Mouse (Mus musculus): Measurements from ENCODE around the gene Eddm3b. TPM values are rescaled to one million over a fixed set of nuclear protein-coding genes. Genes with fewer than 3 reads are reported as not detected.

Eddm3b gene
- total and polyA plus RNA-seq, 3 experiments = not detected

- no peaks in the 10 kb centered on the region for H3K79me2 ChIP-seq (ENCODE audit: control insufficient read depth, insufficient read depth, low read length, poor library complexity)
- H3K9ac ChIP-seq (ENCODE audit: control insufficient read depth, low read depth, low read length, poor library complexity, severe bottlenecking) = no peak overlapping the region
- no peaks in the 10 kb centered on the region for H3K9me3 ChIP-seq (replicated peaks; ENCODE audit: insufficient read depth, low read length)
- no peaks in the 10 kb centered on the region for H3K27me3 ChIP-seq (ENCODE audit: control insufficient read depth in 1 of 2, insufficient read depth in 2 of 2, low read length in 2 of 2)
- peak; percentile 60 for DNase-seq (ENCODE audit: low read depth, low spot score)
- no peak overlapping the region for H3K27ac ChIP-seq (ENCODE audit: control insufficient read depth, low read depth, low read length)
- H3K4me3 ChIP-seq (ENCODE audit: control insufficient read depth in 1 of 2, insufficient read depth in 1 of 2, low read depth in 2 of 2, low read length in 2 of 2) = no peak overlapping the region
- peaks cover 0 to 20% of the 10 kb centered on the region in 2 experiments; a peak in 2 of 4 replicates for H3K36me3 ChIP-seq (ENCODE audit: control insufficient read depth in 1 of 2, insufficient read depth in 2 of 2, low read length in 2 of 2)
- H3K4me1 ChIP-seq (ENCODE audit: control insufficient read depth in 1 of 2, insufficient read depth in 2 of 2, low read length in 2 of 2) = peaks cover 7 to 16% of the 10 kb centered on the region in 2 experiments
- TF ChIP-seq EP300 (IDR thresholded peaks at IDR 0.05; ENCODE audit: low read depth in 1 of 2, low read length in 2 of 2) (peak in 1 of 2 experiments; percentile 63; a peak in 2 of 4 replicates), SIN3A (IDR thresholded peaks at IDR 0.05; ENCODE audit: low read length) (peak; percentile 44; the same call in 1 of the 2 replicates), TAL1 (IDR thresholded peaks at IDR 0.05; ENCODE audit: low read length) (peak; percentile 66), TCF12 (IDR thresholded peaks at IDR 0.05; ENCODE audit: low read depth, low read length) (peak; percentile 84), ETS1 (IDR thresholded peaks at IDR 0.05; ENCODE audit: low read depth, low read length) (peak; percentile 97), JUND (IDR thresholded peaks at IDR 0.05; ENCODE audit: low read depth, low read length) (no peak), GATA1 (IDR thresholded peaks at IDR 0.05; ENCODE audit: low read depth, low read length) (peak; percentile 80), NRF1 (IDR thresholded peaks at IDR 0.05; ENCODE audit: insufficient read depth, low read depth, low read length, poor library complexity, severe bottlenecking) (no peak), ELF1 (IDR thresholded peaks at IDR 0.05; ENCODE audit: low read depth, low read length) (no peak), MEF2A (IDR thresholded peaks at IDR 0.05; ENCODE audit: extremely low read depth, insufficient replicate concordance, low read depth, low read length, poor library complexity, severe bottlenecking) (peak; percentile 95; the same call in 1 of the 2 replicates)
These were observed 29.7 kb downstream of the Eddm3b start for GRCm38 (mm10) chr14:51143937-51144336.

DNA sequence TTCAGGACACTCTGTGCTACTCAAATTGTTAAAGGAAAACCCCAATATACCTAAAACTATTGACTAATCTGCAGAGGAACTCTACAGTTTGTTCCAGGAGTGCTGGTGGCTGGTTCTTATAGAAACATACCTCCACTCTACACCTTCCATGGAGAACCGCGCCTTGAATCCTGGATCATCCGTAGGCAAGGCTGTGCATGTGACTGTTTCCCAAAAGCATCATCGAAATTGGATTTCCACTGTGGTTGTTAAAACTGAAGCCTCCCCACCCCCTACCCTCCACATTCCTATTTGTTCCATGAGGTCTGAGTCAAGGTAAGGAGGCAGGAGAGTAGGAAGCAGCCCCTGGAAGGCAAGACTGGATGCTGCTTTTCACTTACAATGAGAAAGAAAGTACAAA lies 30.2 kb downstream of the Eddm3b start:
- Histone ChIP-seq H3K36me3 (ENCODE audit: control insufficient read depth in 1 of 2, insufficient read depth in 2 of 2, low read length in 2 of 2) (peaks cover 0 to 20% of the 10 kb centered on the region in 2 experiments; a peak in 2 of 4 replicates), H3K4me3 (ENCODE audit: control insufficient read depth in 1 of 2, insufficient read depth in 1 of 2, low read depth in 2 of 2, low read length in 2 of 2) (no peak overlapping the region), H3K9ac (ENCODE audit: control insufficient read depth, low read depth, low read length, poor library complexity, severe bottlenecking) (no peak overlapping the region), H3K9me3 (replicated peaks; ENCODE audit: insufficient read depth, low read length) (no peaks in the 10 kb centered on the region), H3K4me1 (ENCODE audit: control insufficient read depth in 1 of 2, insufficient read depth in 2 of 2, low read length in 2 of 2) (peaks cover 7 to 16% of the 10 kb centered on the region in 2 experiments), H3K27me3 (ENCODE audit: control insufficient read depth in 1 of 2, insufficient read depth in 2 of 2, low read length in 2 of 2) (no peaks in the 10 kb centered on the region), H3K27ac (ENCODE audit: control insufficient read depth, low read depth, low read length) (no peak overlapping the region), H3K79me2 (ENCODE audit: control insufficient read depth, insufficient read depth, low read length, poor library complexity) (no peaks in the 10 kb centered on the region)
- TF ChIP-seq KAT2A (conservative IDR thresholded peaks at IDR 0.05; ENCODE audit: low read depth, low read length) (no peak), MAX (IDR thresholded peaks at IDR 0.05; ENCODE audit: low read length) (no peak), MYC (IDR thresholded peaks at IDR 0.05; ENCODE audit: low read depth, low read length) (no peak), ETS1 (IDR thresholded peaks at IDR 0.05; ENCODE audit: low read depth, low read length) (no peak), MAFK (IDR thresholded peaks at IDR 0.05; ENCODE audit: borderline replicate concordance, low read depth, low read length) (no peak), GABPA (IDR thresholded peaks at IDR 0.05; ENCODE audit: low read depth, low read length) (no peak), MEF2A (IDR thresholded peaks at IDR 0.05; ENCODE audit: extremely low read depth, insufficient replicate concordance, low read depth, low read length, poor library complexity, severe bottlenecking) (no peak), ZC3H11A (IDR thresholded peaks at IDR 0.05; ENCODE audit: low read depth, low read length) (no peak), MAZ (IDR thresholded peaks at IDR 0.05; ENCODE audit: low read depth, low read length) (no peak), POLR2AphosphoS5 (IDR thresholded peaks at IDR 0.05; ENCODE audit: borderline replicate concordance, low read depth, low read length) (no peak), MXI1 (IDR thresholded peaks at IDR 0.05; ENCODE audit: low read depth, low read length) (no peak), ZKSCAN1 (IDR thresholded peaks at IDR 0.05; ENCODE audit: low read depth, low read length) (no peak), RCOR1 (IDR thresholded peaks at IDR 0.05; ENCODE audit: low read depth, low read length) (no peak), GATA1 (IDR thresholded peaks at IDR 0.05; ENCODE audit: low read depth, low read length) (no peak), HCFC1 (IDR thresholded peaks at IDR 0.05; ENCODE audit: low read depth, low read length) (no peak), CTCF (IDR thresholded peaks at IDR 0.05 in 2 of 3, conservative IDR thresholded peaks at IDR 0.05 in 1 of 3; ENCODE audit: control insufficient read depth in 1 of 3, insufficient read depth in 1 of 3, low read depth in 2 of 3, low read length in 3 of 3, poor library complexity in 1 of 3, severe bottlenecking in 1 of 3) (no peak)
- DNase-seq (ENCODE audit: low read depth, low spot score) = no peak

All from MEL (cell line).